Mouse (Mus musculus) left cerebral cortex, adult 2 months (tissue): ENCODE measurements at regions not wholly inside any gene's neighbourhood (a gene's known extent, or its start where the extent isn't known, plus 50 kb on each side); places are given as distances from the start of the nearest gene placed in this dataset.

Experiments
- DNase-seq, 2 experiments: peaks; one replicate each; pipeline ENCODE4 v3.0.0; 2021 to 2022; ENCODE audit warnings: low spot score in 2 of 2, mixed read lengths in 1 of 2; ENCODE audit errors: extremely low spot score in 1 of 2
- H3K27ac ChIP-seq: fragments of 200-600 bp; 2 replicates; pipeline ENCODE4 v1.8.1; 2022
- H3K4me3 ChIP-seq: fragments of 200-600 bp; 2 replicates; pipeline ENCODE4 v1.8.1; 2022
- CTCF ChIP-seq: fragments of 200-600 bp; IDR thresholded peaks from 2 replicates; pipeline ENCODE4 v1.8.1; 2022; ENCODE audit warnings: antibody characterized with exemption, mild to moderate bottlenecking, moderate library complexity
- intact Hi-C: fragments of 180-260 bp; cut with DNase I; formaldehyde crosslinking; loops from one replicate; pipeline ENCODE4 v1.15.1; 2025

GRCm38 (mm10) chr10:51056950-51057349 lies 162.4 kb downstream of the Sim1 start:
- intact Hi-C loops: no loop called here
- Histone ChIP-seq H3K4me3 (no peak overlapping the region), H3K27ac (no peak overlapping the region)
- no peak for DNase-seq
- TF ChIP-seq CTCF: no peak

GRCm38 (mm10) chr10:51058333-51058732 lies 163.8 kb downstream of the Sim1 start:
- TF ChIP-seq CTCF: no peak
- no peak for DNase-seq
- intact Hi-C loops: no loop called here
- no peak overlapping the region for H3K27ac ChIP-seq
- no peak overlapping the region for H3K4me3 ChIP-seq

- TF ChIP-seq CTCF: no peak
- Histone ChIP-seq H3K27ac (no peak overlapping the region), H3K4me3 (no peak overlapping the region)
- no peak for DNase-seq
- intact Hi-C loops: no loop called here
Measured at GRCm38 (mm10) chr10:51101590-51101989, 207.0 kb downstream of the Sim1 start.

GRCm38 (mm10) chr10:51151833-51152232 lies 257.3 kb downstream of the Sim1 start:
- no peak for DNase-seq
- no peak for TF ChIP-seq CTCF
- intact Hi-C loops: no loop called here
- H3K4me3 ChIP-seq: no peak overlapping the region
- no peak overlapping the region for H3K27ac ChIP-seq

GRCm38 (mm10) chr10:51153484-51153985 lies 259.0 kb downstream of the Sim1 start:
- intact Hi-C loops: no loop called here
- no peak for TF ChIP-seq CTCF
- H3K27ac ChIP-seq: no peak overlapping the region
- no peak for DNase-seq
- H3K4me3 ChIP-seq: no peak overlapping the region

GRCm38 (mm10) chr10:51154016-51154415 lies 259.5 kb downstream of the Sim1 start:
- no peak for DNase-seq
- intact Hi-C loops: no loop called here
- no peak for TF ChIP-seq CTCF
- H3K4me3 ChIP-seq: no peak overlapping the region
- H3K27ac ChIP-seq: no peak overlapping the region

GRCm38 (mm10) chr10:51154743-51155142 lies 260.2 kb downstream of the Sim1 start:
- no peak for TF ChIP-seq CTCF
- H3K27ac ChIP-seq: no peak overlapping the region
- intact Hi-C loops: no loop called here
- DNase-seq: no peak
- H3K4me3 ChIP-seq: no peak overlapping the region

- TF ChIP-seq CTCF: no peak
- no peak for DNase-seq
- intact Hi-C loops: no loop called here
- H3K27ac ChIP-seq: no peak overlapping the region
- no peak overlapping the region for H3K4me3 ChIP-seq
Measured at GRCm38 (mm10) chr10:51173619-51174018, 279.1 kb downstream of the Sim1 start.

- no peak for TF ChIP-seq CTCF
- Histone ChIP-seq H3K4me3 (no peak overlapping the region), H3K27ac (no peak overlapping the region)
- intact Hi-C loops: no loop called here
- DNase-seq: no peak
Measured at GRCm38 (mm10) chr10:51175993-51176577, 281.5 kb downstream of the Sim1 start.

- no peak for TF ChIP-seq CTCF
- Histone ChIP-seq H3K4me3 (no peak overlapping the region), H3K27ac (no peak overlapping the region)
- DNase-seq: no peak
- intact Hi-C loops: no loop called here
Measured at GRCm38 (mm10) chr10:51176692-51177091, 282.1 kb downstream of the Sim1 start.

- DNase-seq: no peak
- intact Hi-C loops: no loop called here
- H3K27ac ChIP-seq: no peak overlapping the region
- TF ChIP-seq CTCF: no peak
- no peak overlapping the region for H3K4me3 ChIP-seq
Measured at GRCm38 (mm10) chr10:51181752-51182151, 287.2 kb downstream of the Sim1 start.

GRCm38 (mm10) chr10:51191407-51192059 lies 288.9 kb upstream of the Gm49339 start:
- Histone ChIP-seq H3K4me3 (no peak overlapping the region), H3K27ac (no peak overlapping the region)
- TF ChIP-seq CTCF: no peak
- no peak for DNase-seq
- intact Hi-C loops: no loop called here

- intact Hi-C loops: no loop called here
- no peak for DNase-seq
- no peak overlapping the region for H3K4me3 ChIP-seq
- no peak for TF ChIP-seq CTCF
- H3K27ac ChIP-seq: no peak overlapping the region
Measured at GRCm38 (mm10) chr10:51219481-51219880, 260.9 kb upstream of the Gm49339 start.
